Mouse (Mus musculus) stomach, postnatal 0 days (tissue): Measurements from ENCODE around the gene Itga9. TPM values are rescaled to one million over a fixed set of nuclear protein-coding genes. Genes with fewer than 3 reads are reported as not detected.

Source experiments
- ATAC-seq: fragments of 200-750 bp; cut with Nextera tagmentation; 2 replicates; pipeline ENCODE4 v1.8.0; 2017; ENCODE audit not compliant: low FRiP score, low TSS enrichment
- DNase-seq: peaks from one replicate; pipeline ENCODE4 v3.0.0-alpha.2; 2016; ENCODE audit warnings: low spot score
- H3K27ac ChIP-seq: fragments of 300-500 bp; sonication (generic); replicated peaks from 2 replicates; pipeline ENCODE4 v1.5.1; 2014; ENCODE audit warnings: mild to moderate bottlenecking, control low read depth
- H3K27me3 ChIP-seq: fragments of 300-500 bp; sonication (generic); 2 replicates; pipeline ENCODE4 v1.6.1; 2014; ENCODE audit warnings: low read length; ENCODE audit not compliant: control insufficient read depth, insufficient read depth
- H3K36me3 ChIP-seq: fragments of 300-500 bp; sonication (generic); 2 replicates; pipeline ENCODE4 v1.6.1; 2014; ENCODE audit warnings: low read length, mixed read lengths; ENCODE audit not compliant: control insufficient read depth, insufficient read depth
- H3K4me1 ChIP-seq: fragments of 300-500 bp; sonication (generic); replicated peaks from 2 replicates; pipeline ENCODE4 v1.6.1; 2014; ENCODE audit warnings: antibody characterized with exemption; ENCODE audit not compliant: control insufficient read depth, insufficient read depth
- H3K4me2 ChIP-seq: fragments of 300-500 bp; sonication (generic); replicated peaks from 2 replicates; pipeline ENCODE4 v1.6.1; 2014; ENCODE audit warnings: low read depth, mild to moderate bottlenecking, control low read depth, moderate library complexity
- H3K4me3 ChIP-seq: fragments of 300-500 bp; sonication (generic); 2 replicates; pipeline ENCODE4 v1.5.1; 2014; ENCODE audit warnings: low read depth, low read length, control low read depth
- H3K9ac ChIP-seq: fragments of 300-500 bp; sonication (generic); 2 replicates; pipeline ENCODE4 v1.6.1; 2014; ENCODE audit warnings: mild to moderate bottlenecking, low read length, control low read depth, mixed read lengths
- H3K9me3 ChIP-seq: fragments of 300-500 bp; sonication (generic); 2 replicates; pipeline ENCODE4 v1.6.1; 2016; ENCODE audit warnings: low read length; ENCODE audit not compliant: control insufficient read depth
- CTCF ChIP-seq: IDR thresholded peaks from 2 replicates; pipeline ENCODE4 v1.5.1; 2016; ENCODE audit warnings: antibody characterized with exemption, low read depth, mild to moderate bottlenecking, moderate library complexity
- EP300 ChIP-seq: optimal IDR thresholded peaks from 2 replicates; pipeline ENCODE3; 2016; ENCODE audit warnings: antibody characterized with exemption
- WGBS: fragments of 180-500 bp; shearing (Covaris S2); extraction: QIAGEN DNeasy Blood & Tissue Kit; methylation state at CpG from one replicate; pipeline ENCODE4 v1.1.7; 2014; 5-methylcytosine and 5-hydroxymethylcytosine counted together
- polyA plus RNA-seq: library from polyadenylated mRNA; unstranded; fragments of >200 nt; fragmentation: Nextera tagmentation; extraction: Ambion mirVana; gene quantifications from 2 replicates; pipeline ENCODE4 v1.2.1, GENCODE M21; 2015

Itga9 gene
- polyA plus RNA-seq, 1 experiment from 2014 or later, result 5.3 TPM

DNA sequence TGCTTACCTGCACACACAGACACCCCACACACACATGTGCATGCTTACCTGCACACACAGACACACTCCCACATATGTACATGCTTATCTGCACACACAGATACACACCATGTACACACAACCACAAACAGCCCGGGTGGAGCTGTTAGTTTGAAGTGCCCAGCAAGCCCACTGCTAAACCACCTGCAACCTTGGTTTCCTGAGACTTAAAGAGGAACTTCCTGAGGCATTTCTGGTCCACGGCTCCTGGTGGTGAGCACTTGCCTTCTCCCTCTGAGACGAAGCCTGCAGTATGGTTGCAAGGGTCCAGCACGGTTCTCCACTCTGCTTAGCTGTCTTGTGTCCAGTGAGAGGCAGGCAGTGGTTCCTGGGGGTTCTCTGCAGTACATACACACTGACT is 14.3 kb downstream of the Itga9 start:
- no peaks in the 10 kb centered on the region for H3K9me3 ChIP-seq
- no peak for DNase-seq
- H3K9ac ChIP-seq, result no peak overlapping the region
- H3K36me3 ChIP-seq, result no peaks in the 10 kb centered on the region
- ATAC-seq, result no peak
- H3K27me3 ChIP-seq, result no peaks in the 10 kb centered on the region
- TF ChIP-seq EP300, result no peak
- TF ChIP-seq CTCF, result no peak
- no peak overlapping the region for H3K4me2 ChIP-seq
- no peaks in the 10 kb centered on the region for H3K4me1 ChIP-seq
- H3K27ac ChIP-seq, result no peak overlapping the region
- no peak overlapping the region for H3K4me3 ChIP-seq
- WGBS, result 59% methylated on average over 4 of the region's 4 CpGs

DNA sequence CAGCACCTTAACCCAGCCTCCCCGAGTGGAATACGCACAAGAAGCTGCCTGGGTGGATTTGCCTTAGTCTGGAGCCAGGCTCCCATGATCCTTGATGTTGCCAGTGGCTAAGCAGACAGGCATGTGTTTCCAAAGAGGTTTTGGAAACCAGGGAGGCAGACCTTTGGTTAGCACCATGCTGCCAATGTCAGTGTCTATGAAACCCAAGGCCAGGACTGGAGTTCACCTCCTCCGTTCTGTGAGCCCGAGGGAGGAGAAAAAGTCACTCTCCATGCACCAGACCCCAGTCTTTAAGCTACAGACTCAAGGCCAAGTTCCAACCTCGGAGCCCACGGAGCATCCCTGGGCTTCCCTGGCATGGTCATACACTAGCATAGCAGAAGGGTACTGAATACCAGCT is 15.2 kb downstream of the Itga9 start:
- Histone ChIP-seq H3K27ac (no peak overlapping the region), H3K9ac (no peak overlapping the region)

DNA sequence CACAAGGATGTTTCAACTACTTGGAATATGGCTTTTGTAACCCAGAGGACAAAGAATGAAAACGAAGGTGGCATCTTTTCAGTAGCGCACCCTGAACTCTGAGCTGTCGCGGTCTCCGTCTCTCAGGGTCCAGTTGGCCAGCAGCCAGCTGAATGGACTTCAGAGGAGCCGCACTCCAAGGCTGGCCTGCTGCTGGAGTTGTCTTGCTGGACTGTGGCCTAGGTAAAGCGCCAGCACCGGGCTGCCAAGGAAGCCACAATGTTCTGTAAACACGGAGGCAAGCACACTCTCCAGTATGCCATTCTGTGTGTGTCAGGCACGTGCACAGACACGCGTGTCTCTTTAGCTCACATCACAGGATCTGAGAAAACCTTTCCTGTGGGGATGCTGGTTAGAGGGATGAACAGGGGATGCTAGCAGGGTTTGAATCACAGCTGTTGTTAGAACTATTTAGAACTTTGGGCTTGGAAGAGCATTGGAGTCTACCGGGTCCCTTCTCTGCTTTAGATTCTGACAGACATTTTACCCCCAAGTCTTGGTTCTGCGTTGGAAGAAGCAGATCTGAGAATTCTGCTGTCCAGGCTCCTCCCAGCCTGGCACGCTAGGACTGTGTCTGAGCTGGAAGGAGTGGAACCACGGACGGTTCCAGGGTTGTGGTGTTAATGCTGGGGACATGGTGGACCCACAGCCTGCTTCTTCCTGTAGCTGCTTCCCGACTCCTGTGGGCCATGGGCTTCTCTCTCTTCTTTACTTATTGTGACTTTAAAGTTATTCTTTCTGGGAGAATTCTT is 16.1 kb downstream of the Itga9 start:
- no peak for TF ChIP-seq EP300
- no peak for TF ChIP-seq CTCF
- Histone ChIP-seq H3K4me2 (no peak overlapping the region), H3K27me3 (no peaks in the 10 kb centered on the region), H3K4me1 (no peaks in the 10 kb centered on the region), H3K27ac (no peak overlapping the region), H3K4me3 (no peak overlapping the region), H3K9ac (no peak overlapping the region), H3K9me3 (no peaks in the 10 kb centered on the region), H3K36me3 (no peaks in the 10 kb centered on the region)
- DNase-seq, result no peak
- 62% methylated on average over 18 of the region's 18 CpGs for WGBS
- ATAC-seq, result no peak

More for the DNA sequence above, 15.2 kb downstream of the Itga9 start:
- H3K4me2 ChIP-seq, result no peak overlapping the region
- no peak overlapping the region for H3K4me3 ChIP-seq
- DNase-seq (no peak), ATAC-seq (no peak)
- no peaks in the 10 kb centered on the region for H3K4me1 ChIP-seq
- no peaks in the 10 kb centered on the region for H3K27me3 ChIP-seq
- TF ChIP-seq CTCF (no peak), EP300 (no peak)
- WGBS, result 90% methylated on average over 6 of the region's 6 CpGs
- H3K36me3 ChIP-seq, result no peaks in the 10 kb centered on the region
- no peaks in the 10 kb centered on the region for H3K9me3 ChIP-seq

DNA sequence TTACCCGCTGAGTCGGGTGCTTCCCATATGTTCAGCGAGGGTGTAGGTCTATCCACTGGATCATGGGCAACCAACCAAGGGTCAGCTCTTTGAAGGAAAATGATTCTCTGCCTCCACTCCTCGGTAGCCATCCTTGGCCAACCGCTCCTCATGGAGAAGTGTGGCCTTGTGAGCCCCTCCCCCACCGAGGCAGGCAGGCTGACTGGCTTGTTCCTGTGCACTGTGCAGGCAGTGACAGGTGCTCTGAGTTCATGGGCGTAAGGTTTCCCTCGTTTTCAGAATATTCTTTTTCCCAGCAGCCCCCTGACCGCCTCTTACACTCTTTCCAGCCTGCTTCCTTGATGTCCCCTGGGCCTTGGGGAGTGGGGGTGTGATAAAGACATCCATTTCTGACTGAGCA is 17.0 kb downstream of the Itga9 start:
- no peak overlapping the region for H3K4me2 ChIP-seq
- H3K9ac ChIP-seq, result no peak overlapping the region
- no peaks in the 10 kb centered on the region for H3K9me3 ChIP-seq
- no peak overlapping the region for H3K4me3 ChIP-seq
- no peaks in the 10 kb centered on the region for H3K27me3 ChIP-seq
- DNase-seq (no peak), ATAC-seq (no peak)
- no peaks in the 10 kb centered on the region for H3K4me1 ChIP-seq
- TF ChIP-seq EP300 (no peak), CTCF (no peak)
- H3K27ac ChIP-seq, result no peak overlapping the region
- WGBS, result 73% methylated on average over 9 of the region's 9 CpGs
- H3K36me3 ChIP-seq, result no peaks in the 10 kb centered on the region

DNA sequence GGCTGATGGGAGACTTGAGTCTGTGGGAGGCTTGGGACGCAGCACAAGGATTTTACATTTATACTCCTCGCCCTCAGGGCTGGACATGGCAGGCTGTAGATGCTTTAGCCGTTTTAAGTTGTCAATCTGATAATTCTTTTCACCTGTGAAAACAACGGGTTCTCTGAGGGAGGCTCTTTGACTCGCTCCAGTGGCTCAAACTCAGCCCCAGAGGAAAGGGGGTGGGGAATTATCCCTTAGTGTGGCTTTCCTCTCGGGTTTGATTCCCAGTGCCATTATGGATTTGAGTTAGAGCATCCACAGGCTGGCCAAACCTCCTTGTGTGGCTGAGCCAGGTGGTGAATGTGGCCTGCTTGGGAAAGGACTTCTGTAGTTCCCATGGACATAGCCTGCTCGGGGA is 17.7 kb downstream of the Itga9 start:
- 55% methylated on average over 7 of the region's 7 CpGs for WGBS
- no peaks in the 10 kb centered on the region for H3K36me3 ChIP-seq
- no peak overlapping the region for H3K9ac ChIP-seq
- H3K9me3 ChIP-seq, result no peaks in the 10 kb centered on the region
- no peak overlapping the region for H3K4me3 ChIP-seq
- H3K4me2 ChIP-seq, result no peak overlapping the region
- ATAC-seq (no peak), DNase-seq (no peak)
- TF ChIP-seq EP300 (no peak), CTCF (no peak)
- no peaks in the 10 kb centered on the region for H3K4me1 ChIP-seq
- no peaks in the 10 kb centered on the region for H3K27me3 ChIP-seq
- H3K27ac ChIP-seq, result no peak overlapping the region

DNA sequence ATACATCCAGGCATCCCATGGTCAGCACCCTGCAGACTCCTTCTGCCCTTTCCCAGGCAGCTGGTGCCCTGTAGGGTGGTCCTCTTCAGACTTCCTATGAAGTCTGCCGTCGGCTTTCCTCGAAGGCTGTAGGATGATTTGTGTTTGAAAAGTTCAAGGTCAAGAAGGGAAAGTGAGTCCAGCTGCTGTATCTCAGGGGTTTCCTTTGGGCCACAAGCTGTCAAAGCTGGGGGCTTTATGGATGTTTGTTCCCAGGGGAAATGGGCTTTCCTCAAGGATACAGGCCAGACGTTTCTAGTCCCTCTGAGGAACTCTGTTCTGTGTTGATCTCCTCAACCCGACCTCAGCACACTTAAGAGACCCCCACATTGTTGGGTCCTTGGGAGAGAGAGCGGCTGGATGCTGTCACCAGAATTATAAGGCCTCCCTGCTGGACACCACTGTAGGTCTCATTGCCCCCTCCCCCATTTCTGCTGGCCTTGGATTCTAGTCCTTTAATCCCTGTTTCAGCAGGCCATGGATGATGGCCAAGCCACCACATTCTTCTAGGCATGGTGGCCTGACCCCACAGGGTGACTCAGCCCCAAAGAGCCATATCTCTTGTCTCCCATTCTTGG is 23.4 kb downstream of the Itga9 start:
- Histone ChIP-seq H3K9me3 (no peaks in the 10 kb centered on the region), H3K4me2 (no peak overlapping the region), H3K36me3 (no peaks in the 10 kb centered on the region), H3K27ac (peak overlapping the region; percentile 18; the same call in 1 of the 2 replicates), H3K4me1 (no peaks in the 10 kb centered on the region), H3K4me3 (no peak overlapping the region), H3K27me3 (no peaks in the 10 kb centered on the region), H3K9ac (no peak overlapping the region)
- DNase-seq (no peak), ATAC-seq (peak; percentile 55; the same call in 1 of the 2 replicates)
- 39% methylated on average over 6 of the region's 6 CpGs for whole genome bisulfite sequencing
- TF ChIP-seq EP300 (no peak), CTCF (no peak)
